Mouse (Mus musculus) megakaryocyte, embryonic 14.5 days (primary cell): Measurements from ENCODE around the gene Nrxn2.

Source experiments
- FLI1 ChIP-seq: IDR thresholded peaks from 2 replicates; pipeline ENCODE4 v1.6.1; 2012; ENCODE audit warnings: low read length, inconsistent platforms, mixed read lengths
- GATA1 ChIP-seq: IDR thresholded peaks from 3 replicates; pipeline ENCODE4 v1.6.1; 2012; ENCODE audit warnings: mixed read lengths, low read length, inconsistent platforms, borderline replicate concordance

DNA sequence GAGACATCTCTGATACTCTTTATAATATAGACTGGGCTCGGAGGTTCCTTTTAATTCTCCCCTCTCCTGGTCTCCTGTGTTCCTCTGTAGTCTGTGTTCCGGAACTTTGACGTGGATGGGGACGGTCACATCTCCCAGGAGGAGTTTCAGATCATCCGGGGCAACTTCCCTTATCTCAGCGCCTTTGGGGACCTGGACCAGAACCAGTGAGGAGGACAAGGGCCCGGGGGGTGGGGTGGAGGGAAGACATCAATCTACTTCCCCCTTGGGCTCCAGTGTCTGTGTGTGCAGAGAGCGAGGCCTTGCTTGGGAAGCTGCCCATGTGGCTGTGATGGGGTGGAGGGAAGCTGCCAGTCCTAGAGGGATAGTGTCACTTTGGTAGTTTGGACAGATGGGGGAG, 9.8 kb upstream of the Nrxn2 start:
- TF ChIP-seq GATA1 (no peak), FLI1 (no peak)
